Mouse (Mus musculus) layer of hippocampus, postnatal 36 days (tissue): ENCODE measurements around the gene Slc22a22. TPM values are rescaled to one million over a fixed set of nuclear protein-coding genes. Genes with fewer than 3 reads are reported as not detected.

ENCODE experiments used
- DNase-seq, 2 experiments: peaks; one replicate each; pipeline ENCODE4 v3.0.0; 2022
- total RNA-seq, 2 experiments: library from RNA; stranded (reverse); gene quantifications; 2 replicates each; pipeline ENCODE4 v1.2.3; 2021

Slc22a22 gene
- not detected for total RNA-seq

- no peak for DNase-seq
Observed at GRCm38 (mm10) chr15:57477525-57477924, at the start of gene Slc22a22. Gene Slc22a22 (minus strand): TSS chr15:57477625.

- no peak for DNase-seq
Observed at GRCm38 (mm10) chr15:57523510-57524298, 46.3 kb upstream of the Slc22a22 start.

GRCm38 (mm10) chr15:57522160-57522559 lies 44.7 kb upstream of the Slc22a22 start:
- DNase-seq: no peak

GRCm38 (mm10) chr15:57509185-57510172 lies 32.1 kb upstream of the Slc22a22 start:
- no peak for DNase-seq

GRCm38 (mm10) chr15:57508242-57509184 lies 31.1 kb upstream of the Slc22a22 start:
- peak; percentile 51 to 64 for DNase-seq

GRCm38 (mm10) chr15:57504126-57504705 lies 26.8 kb upstream of the Slc22a22 start:
- DNase-seq: no peak

GRCm38 (mm10) chr15:57503656-57504055 lies 26.2 kb upstream of the Slc22a22 start:
- no peak for DNase-seq

- DNase-seq: no peak
Observed at GRCm38 (mm10) chr15:57501559-57501958, 24.1 kb upstream of the Slc22a22 start.

- DNase-seq: no peak
Observed at GRCm38 (mm10) chr15:57496106-57496505, 18.7 kb upstream of the Slc22a22 start.

GRCm38 (mm10) chr15:57482509-57482908 lies 5.1 kb upstream of the Slc22a22 start:
- no peak for DNase-seq

- DNase-seq: no peak
Observed at GRCm38 (mm10) chr15:57471648-57472047, 5.8 kb downstream of the Slc22a22 start.

GRCm38 (mm10) chr15:57465996-57466395 lies 11.4 kb downstream of the Slc22a22 start:
- DNase-seq: no peak

GRCm38 (mm10) chr15:57465061-57465460 lies 12.4 kb downstream of the Slc22a22 start:
- DNase-seq: no peak

- peak; percentile 2 to 8 for DNase-seq
Observed at GRCm38 (mm10) chr15:57464066-57464465, 13.4 kb downstream of the Slc22a22 start.

- no peak for DNase-seq
Observed at GRCm38 (mm10) chr15:57461284-57461683, 16.1 kb downstream of the Slc22a22 start.

- no peak for DNase-seq
Observed at GRCm38 (mm10) chr15:57457374-57457773, 20.1 kb downstream of the Slc22a22 start.

- no peak for DNase-seq
Observed at GRCm38 (mm10) chr15:57434710-57435404, 42.6 kb downstream of the Slc22a22 start.

- no peak for DNase-seq
Observed at GRCm38 (mm10) chr15:57408498-57408897, 68.9 kb downstream of the Slc22a22 start.

GRCm38 (mm10) chr15:57398439-57399148 lies 78.8 kb downstream of the Slc22a22 start:
- no peak for DNase-seq

GRCm38 (mm10) chr15:57394053-57394452 lies 83.4 kb downstream of the Slc22a22 start:
- no peak for DNase-seq
